Mouse (Mus musculus) ES-Bruce4 (cell line): ENCODE measurements around the gene Adamts4.

ENCODE experiments used
- CTCF ChIP-seq: IDR thresholded peaks from one replicate; pipeline ENCODE4 v1.8.1; 2011; ENCODE audit warnings: low read depth, low read length
- POLR2A ChIP-seq: IDR thresholded peaks from one replicate; pipeline ENCODE4 v1.8.1; 2011; ENCODE audit warnings: low read length; ENCODE audit not compliant: insufficient read depth

- no peak for TF ChIP-seq CTCF
- no peak for TF ChIP-seq POLR2A
Measured at GRCm38 (mm10) chr1:171250680-171251593, 716 bp downstream of the Adamts4 start, which contains the start of gene Ndufs2.
